Mouse (Mus musculus) small intestine, adult 2 months (tissue): Measurements from ENCODE around the gene Deaf1.

Experiments used
- CTCF ChIP-seq: fragments of 200-500 bp; IDR thresholded peaks from 2 replicates; pipeline ENCODE4 v1.5.1; 2012; ENCODE audit warnings: low read depth, mild to moderate bottlenecking, control low read depth, inconsistent platforms, low read length, moderate library complexity, mixed read lengths; ENCODE audit not compliant: insufficient replicate concordance, insufficient read length; ENCODE audit errors: extremely low read depth
- POLR2A ChIP-seq: fragments of 200-500 bp; IDR thresholded peaks from 2 replicates; pipeline ENCODE4 v1.6.1; 2012; ENCODE audit warnings: low read depth, mild to moderate bottlenecking, control low read depth, inconsistent platforms, low read length, moderate library complexity

DNA sequence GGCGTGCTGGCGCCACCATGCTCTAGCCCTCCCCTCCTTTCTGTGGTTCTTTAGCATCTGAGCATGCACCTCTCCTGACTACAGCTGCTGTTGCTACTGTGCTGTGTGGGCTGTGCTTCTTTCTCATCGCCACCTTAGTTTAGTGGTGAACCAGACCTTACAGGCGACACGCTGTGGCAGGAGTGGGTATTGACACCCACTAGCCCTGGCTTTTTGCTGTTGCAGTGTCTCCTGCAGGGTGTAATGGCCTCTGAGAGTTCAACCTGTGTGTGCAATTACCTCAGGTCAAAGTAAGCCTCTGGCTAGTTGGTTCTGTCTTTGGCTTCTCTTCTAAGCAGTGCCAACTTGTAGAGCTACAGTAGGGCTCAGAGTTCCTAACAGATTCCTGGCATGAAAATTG, 11.5 kb downstream of the Deaf1 start:
- TF ChIP-seq CTCF (peak; percentile 62; the same call in 1 of the 2 replicates), POLR2A (no peak)
